Mouse (Mus musculus): ENCODE measurements at regions not wholly inside any gene's neighbourhood (a gene's known extent, or its start where the extent isn't known, plus 50 kb on each side); places are given as distances from the start of the nearest gene placed in this dataset.

DNA sequence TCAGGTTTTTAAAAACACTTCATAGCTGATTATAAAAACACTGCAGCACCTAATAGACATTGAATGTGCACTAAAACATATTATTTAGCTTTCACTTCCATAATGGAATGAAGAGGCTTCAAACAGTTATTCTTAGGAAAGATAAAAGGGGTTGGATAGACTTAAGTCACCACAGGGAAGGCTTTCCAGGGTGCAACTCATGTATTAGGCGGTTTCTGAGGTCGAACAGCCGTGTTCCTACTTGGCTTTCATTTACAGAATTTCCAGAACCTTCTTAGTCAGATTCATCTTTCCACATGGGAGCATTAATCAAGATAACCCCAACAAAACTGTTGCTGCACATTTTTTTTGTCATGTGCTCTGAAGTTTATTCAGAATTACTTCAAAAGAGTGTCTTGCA is 279.8 kb upstream of the Tle1 start:
- no peak for DNase-seq

DNA sequence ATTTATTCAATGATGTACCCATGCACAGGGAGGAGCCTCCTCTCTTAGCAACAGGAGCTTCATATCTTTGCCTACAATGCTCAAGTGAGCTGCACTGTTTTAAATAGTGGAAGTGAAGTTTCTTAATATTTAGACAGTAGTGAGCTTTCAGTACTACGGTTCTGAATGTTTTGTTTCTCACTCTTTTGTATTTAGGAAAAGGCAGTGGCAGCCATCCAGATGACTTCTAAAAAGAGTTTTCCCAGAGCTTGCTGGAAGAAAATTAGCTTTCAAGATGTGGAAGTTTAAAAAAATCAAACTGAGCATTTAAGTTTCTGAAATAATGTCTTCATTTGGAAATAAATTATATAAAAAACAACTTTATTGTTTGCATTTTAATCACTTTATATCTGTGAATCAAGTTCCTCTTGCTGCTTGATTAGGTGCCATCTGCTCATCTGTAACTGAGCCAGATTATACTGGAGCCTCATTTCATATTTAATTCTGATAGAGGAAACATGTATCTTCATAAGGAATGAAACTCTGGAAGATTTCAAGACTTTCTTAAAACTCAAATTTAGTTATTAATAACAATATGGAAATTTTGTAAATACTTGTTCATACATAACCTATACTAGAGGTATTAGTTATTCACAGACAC is 268.6 kb upstream of the Tle1 start:
- no peak for DNase-seq

DNA sequence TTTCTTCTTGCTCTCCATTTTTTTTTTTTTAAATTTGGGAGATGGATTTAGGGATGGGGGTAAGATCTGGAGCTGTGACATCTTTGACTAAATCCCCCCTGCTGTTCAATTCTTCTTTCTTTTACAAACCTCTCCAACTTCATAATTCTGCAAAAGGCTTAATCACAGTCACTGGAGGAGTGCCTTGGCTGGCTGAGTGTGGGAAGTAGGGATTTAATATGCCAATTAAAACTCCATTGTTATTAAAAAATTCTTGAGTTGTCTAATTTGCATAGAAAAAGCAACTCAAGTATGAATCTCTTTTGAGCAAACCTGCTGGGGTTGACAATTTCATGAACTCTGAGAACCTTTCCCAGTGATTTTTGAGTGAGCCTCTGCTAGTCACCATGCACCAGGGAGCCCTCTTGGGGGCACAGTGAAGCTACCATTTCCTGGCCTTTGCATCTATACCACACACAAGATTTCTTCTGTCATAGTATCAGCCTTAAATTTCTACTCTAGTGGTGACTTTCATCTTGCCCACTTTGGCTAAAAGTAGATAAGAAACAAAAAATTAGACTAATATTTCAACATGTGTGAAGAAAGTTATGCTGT is 243.6 kb upstream of the Tle1 start:
- DNase-seq: no peak

DNA sequence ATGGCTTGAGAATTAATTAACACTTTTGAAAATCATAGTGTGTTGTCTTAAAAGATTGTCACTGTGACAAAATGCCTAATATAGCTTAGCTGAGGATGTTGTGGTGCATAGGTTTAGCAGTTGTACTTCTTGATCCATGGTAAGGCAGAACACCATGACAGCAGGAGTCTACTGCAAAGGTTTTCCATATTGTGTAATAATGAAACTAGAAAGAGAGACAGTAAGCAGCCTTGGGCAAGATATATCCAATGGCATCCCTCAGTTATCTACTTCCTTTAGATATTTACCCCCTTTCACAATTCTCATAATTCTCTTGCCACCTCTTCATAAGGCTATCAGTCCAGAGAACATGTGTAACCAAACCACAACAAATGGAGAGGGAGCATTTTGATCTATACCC is 236.6 kb upstream of the Tle1 start:
- DNase-seq: no peak

DNA sequence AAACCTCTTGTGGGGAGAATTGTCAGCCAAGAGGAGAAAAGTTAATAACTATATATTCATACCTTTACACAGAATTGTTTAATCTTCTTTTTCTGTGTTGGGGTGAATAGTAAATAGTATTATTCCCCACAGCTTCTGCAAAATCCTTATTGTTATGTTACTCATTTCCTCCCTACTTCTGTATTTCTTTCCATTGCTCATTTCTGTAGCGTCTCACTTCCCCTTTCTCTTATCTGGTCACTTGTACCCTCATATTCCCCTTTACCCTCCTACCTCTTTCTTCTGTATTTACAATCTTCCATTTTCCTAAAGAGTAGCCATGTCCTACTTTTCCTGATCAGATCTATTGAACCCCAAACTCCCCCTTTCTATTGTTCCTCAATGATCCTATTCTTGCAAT is 224.6 kb upstream of the Tle1 start:
- DNase-seq: no peak

DNA sequence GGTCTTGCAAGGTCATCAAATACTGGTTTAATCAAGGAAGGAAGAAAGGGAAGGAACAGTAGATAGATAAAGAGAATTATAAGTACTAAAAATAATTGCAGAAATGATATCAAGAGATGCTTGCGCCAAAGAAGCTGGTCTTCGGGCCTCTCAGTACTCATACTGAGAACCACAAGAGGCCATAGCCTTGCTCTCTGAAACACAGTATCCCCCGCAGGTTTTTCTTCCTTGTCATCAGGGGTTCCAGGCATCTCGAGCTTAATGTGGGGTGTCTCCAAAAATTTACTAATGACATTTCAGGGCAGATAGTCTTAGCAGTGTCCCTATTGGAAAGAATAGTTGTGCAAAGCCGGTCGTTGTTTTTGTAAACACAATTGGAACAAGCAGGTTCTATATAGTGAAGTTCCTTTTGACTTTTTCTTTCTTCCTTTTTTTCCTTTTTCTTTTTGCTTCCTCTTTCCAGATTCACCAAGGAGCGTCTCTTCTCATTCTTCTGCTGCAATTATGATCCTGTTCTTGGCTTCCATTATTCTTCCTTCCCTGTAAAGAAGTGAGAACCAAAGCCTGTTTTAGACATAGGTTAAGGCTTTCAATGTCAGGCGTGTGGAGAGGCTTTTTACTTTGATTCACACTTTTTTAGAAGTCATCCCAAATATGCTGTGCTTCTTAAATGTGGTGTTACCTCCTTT is 211.5 kb upstream of the Tle1 start:
- DNase-seq: no peak

DNA sequence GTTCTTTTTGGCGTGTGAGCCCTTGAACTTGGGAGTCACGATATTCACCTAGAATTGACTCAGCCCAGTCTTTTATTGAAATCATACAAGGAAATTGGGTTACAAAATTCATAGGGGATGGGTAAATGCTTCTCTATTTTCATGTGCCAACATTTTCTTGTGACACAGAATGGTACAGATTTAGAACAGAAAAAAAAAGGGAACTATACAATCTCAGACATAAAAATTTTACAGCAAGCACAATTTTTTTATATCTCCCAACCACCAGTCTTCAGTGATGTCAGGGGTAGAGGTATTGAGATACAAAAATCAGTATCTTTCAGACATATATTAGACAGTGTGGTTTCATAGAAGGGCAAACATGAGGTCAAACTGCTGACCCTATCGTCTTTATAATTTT is 210.6 kb upstream of the Tle1 start:
- DNase-seq: no peak

DNA sequence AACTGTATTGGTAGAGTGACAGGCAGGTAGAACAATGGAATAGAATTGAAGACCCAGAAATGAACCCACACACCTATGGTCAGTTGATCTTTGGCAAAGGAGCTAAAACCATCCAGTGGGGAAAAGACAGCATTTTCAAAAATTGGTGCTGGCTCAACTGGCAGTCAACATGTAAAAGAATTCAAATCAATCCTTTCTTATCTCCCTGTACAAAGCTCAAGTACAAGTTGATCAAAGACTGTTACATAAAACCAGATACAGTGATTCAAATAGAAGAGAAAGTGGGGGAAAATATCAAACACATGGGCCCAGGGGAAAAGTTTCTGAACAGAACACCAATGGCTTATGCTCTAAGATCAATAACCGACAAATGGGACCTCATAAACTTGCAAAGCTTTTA is 200.0 kb upstream of the Tle1 start:
- no peak for DNase-seq

DNA sequence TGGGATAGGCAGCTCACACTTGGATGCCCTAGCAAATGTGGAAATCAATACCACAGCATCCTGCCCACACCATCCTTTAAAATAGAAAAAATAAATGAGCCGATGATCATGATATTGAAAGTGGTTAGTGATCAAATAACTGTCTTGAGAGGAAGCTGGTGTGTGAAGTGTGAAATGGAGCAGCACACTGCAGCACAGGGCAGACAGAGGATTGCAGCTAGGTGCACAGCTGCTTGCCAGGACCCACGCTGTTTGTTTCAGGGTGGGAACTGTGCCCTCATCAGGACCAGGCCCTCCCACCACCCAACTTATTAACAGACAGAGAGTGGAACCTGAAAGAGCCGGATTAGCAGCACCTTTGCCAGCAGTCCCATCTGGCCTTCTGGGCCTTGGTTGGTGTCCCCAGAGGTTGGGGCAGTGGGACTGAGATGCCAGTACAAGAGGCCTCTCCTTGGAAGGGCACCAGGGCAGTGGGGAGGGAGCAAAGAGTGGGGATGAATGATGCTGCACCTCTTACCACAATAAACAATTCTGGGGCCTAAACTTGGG is 191.2 kb upstream of the Tle1 start:
- DNase-seq: no peak

DNA sequence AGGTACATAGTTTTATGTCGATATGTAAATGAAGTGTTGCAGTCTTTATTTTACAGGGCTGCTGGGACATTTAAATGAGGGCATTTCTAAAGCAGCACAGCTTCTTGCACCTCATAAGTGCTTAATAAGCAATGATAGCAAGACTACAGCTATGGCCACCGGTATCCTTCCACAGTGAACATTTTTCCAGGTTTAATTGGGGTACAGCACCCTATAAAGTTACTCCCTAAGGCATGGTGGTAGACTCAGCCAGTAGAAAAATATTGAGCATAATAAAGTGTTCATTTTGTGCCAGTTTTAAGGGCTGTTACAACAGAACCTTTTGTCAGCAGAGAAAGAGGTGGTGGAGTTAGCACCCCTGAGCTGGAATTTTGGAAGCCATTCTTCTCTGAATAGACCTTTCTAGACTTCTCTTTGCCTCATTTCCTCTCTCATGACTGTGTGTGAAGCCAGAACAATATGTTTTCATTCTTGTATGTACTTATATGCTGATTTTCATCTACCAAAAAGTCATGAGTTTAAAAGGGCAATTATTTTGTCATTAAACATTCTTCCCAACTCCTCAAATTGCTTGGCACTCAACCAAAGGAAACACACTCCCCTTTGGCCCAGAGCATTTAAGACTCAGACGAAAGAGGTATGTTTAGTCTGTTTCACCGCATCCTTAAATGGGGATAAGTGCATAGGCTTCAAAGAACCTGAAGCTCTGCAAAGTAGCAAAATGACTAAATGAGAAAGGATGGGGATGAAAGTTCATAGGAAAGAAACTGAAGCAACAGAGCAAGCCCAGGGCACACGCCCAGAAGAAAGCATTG is 189.3 kb upstream of the Tle1 start:
- DNase-seq: no peak

DNA sequence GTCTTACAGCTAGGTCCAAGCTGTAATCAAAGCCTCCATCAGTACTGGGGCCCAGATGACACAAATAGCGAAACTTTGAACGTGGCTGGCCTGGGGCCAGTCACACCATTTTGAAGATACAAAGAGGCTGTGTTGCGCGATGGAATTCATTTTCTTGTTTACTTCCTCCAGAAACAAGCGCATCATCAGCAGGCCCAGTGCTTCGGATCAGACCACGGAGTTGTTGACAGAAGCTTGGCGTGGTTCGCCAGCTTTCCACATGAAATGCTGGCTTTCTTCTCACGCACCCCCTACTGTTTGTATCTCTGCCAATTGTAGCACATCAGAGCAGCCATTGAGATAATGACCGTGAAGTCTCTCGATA is 184.2 kb upstream of the Tle1 start:
- no peak for DNase-seq

DNA sequence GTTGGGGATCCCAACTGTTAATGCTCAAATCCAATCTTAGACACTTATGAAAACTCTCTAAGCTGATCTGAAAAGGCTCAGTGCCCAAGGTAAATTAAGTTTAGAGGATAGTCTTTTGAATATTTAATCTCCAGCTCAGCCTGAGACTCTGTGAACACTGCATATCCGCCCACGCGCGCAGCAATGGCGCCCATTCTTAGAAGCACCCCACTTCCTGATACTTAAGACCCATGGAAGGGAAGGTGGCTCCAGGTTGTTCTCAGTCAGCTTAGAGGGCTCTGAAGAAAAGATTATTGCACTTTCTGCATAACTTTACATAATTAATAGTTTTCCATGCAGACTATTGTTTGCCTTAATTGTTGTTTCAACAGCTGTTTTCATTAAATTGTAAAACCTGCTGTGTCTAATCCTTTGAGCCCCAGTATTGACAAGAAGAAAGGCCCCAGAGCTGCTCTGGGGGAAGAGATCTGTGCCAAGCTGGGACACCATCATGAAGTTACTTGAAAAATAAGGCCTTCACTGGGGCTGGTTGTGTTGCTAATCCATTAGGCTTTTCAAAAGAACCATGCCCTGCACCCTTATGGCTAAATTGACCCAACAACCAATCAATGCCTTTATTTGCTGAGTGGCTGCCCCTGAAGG is 183.7 kb upstream of the Tle1 start:
- DNase-seq: no peak

DNA sequence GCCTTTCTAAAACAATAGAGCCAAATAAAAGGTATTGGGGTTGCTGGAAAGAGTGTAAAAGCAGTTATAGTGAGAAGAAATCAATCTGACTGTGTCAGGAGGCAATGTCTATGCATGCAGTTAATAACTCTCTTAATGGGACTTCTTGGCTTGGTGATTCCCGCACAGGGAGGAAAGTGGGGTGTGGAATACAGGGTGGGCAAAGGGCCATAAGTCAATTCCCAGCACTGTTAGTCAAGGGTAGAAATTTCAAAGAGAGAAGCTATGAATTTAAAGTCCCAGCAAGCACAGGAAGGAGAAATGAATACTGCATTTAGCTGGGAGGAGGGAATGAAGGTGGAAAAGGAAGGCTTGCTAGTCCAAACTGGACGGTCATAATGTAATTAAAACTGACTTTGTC is 183.0 kb upstream of the Tle1 start:
- no peak for DNase-seq

DNA sequence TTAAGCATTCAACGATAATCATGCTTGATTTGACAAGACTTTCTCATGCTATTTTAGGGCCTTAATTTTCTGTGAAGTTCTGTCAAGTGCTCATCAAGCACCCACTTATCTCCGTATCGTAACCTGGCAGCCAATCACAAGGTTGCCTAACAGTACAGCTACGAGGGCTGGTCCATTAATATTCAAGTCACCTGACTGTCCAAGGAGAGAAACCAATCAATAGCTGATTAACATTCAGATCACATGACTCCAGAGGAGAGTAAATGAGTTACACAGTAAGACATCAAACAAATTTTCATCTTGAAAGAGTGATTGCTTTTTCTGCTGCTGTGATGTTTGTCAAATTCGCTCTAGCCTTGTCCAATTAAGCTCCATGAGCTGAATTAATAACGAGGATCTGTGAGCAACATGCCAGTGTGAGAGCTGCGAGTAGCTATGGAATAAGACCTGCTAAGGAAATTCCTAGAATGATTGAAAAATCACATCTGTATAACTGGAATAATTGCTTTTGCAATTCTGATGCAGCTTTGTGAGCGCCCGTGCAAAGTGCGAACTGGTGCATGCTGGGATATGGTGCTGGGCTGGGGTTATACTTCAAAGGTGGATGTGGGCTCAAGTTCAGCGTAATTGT is 181.9 kb upstream of the Tle1 start:
- no peak for DNase-seq

DNA sequence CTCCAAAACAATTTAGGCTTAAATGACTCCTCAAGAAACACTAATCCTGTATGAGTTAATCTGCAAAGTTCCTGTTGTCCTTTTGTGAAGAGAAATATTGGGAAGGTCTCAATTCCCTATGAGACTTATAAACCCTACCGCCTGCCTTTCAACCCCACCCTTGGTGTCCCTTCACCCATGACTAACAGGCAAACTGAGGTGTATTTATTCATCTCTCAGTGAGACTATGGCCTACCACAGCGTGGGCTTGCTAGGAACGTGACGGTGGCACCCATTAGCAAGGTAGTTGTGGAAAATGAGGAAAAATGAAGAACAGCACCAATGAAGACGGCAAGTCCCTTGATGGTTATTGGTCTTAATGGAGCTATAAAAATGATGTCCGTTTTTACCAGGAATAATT is 181.0 kb upstream of the Tle1 start:
- no peak for DNase-seq

DNA sequence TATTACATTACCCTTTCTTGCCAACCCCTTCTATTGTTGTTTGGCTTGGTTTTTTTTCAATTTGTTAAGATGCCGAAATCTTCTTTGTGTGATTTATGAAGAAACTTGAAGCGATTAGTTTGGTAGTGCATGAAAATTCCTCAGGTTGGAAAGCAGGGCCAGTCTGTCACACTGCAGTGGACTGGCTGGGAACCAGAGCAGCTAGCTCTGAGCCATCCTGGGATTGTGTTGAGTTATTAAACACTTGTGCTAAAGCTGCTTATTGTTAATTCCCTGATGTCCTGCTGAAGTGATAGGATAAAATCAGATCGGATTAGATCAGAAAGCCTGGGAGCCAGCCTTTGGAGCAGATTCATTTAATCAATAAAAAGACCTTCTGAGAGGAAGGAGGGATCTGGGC is 180.4 kb upstream of the Tle1 start:
- DNase-seq: no peak

DNA sequence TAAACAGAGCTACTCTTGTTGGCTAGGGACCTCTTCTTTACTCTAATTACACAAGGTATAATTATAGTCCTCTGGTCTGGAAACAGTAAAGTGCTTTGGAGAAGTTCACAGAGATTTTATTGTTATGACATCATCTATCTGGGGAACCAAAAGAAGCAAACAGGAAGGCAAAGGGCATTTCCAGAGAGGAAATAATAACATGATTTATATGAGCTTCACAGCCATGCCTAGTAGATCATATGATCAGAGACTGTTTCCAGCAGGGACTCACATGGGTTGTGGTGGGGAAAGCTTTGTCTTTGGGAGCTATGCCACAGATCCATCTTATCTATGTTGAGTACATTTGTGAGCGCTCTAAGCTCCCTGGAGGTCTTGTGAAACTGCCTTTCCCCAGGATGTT is 178.8 kb upstream of the Tle1 start:
- peak; percentile 4 for DNase-seq

DNA sequence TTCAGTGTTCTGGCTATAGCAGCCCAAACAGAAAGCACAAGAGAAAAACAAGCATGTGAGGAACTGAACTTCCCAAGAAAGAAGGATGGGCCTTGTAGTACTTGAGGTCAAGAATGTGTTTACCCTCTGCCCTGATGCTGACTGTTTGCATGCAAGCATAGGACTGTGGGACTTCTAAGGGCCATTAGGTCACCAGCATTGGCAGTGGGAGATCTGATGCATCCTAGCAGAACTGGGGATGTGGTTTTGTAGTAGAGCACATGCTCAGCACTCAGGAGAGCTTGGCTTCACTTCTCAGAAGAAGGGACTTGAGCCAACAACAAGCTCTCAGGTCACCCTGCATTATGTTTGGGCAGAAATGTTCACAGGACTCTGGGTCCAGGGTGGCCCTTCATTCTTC is 178.3 kb upstream of the Tle1 start:
- DNase-seq: peak; percentile 9

DNA sequence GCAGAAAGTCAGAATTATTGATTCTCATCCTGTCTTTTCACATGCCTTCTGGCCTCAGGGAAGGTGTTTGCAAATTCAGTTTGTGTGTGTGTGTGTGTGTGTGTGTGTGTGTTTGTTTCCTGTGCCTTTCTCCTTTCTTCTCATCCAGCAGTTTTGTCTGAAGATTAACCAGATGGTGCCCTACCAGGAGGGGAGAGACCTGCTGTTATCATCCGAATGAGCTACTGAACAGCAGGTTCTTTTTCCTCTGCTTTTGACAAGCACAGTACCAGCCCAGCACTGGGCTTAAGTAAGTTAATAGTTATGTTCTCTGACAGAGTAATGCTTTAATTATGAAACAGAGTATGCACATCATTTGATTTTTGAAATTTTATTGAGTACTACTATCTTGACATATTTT is 176.8 kb upstream of the Tle1 start:
- no peak for DNase-seq

DNA sequence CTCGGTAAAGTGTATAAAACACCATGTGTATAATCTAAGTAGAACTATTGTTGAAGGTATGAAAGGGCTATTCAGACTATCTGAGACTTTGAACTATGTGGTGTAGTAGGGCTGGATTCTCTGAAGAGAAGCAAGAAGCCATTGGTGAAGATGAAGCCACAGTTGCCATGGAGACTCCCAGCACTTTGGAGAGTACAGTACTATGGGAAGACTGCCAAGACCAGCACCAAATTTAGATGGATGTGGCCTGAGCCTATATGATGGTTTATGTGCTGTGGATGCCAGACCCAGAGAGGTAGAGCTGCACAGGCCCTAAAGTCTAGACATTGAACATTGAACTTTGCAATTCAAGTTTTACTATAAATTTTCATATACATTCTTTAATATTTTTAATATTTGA is 151.3 kb upstream of the Tle1 start:
- DNase-seq: no peak

DNA sequence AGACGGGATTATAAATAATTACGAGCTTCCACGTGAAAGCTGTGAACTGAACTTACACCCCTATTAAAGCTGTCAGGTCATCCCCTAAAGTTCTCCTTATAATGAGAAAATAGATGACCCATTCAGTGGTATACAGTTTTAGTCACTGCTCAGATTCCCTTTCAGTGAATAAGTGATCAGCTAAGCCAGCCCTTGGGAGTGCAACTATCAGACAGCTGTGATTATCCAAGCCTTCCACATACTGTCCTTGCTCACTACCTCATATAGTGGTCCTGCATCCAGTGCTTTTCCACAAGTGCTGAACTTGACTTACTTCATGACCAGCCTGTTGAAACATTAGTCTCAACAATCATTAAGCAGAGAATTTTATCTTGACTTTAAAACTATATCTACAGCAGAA is 131.2 kb upstream of the Tle1 start:
- DNase-seq: no peak

DNA sequence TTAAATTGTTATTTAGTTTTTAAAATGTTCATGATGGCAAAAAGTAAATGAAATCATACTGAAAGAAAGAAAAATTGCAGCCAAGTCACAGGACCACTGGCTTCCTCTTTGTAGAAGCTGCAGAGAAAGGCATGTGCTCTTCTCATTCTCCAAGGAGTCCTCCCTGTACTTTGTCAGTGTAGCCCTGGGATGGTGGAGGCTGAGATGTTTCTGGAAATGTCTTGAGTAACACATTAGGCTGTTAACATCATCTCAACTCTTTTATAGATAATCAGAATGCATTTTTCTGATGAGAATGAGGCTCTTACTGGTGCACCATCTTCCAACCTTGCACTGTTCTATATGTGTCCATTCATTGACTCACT is 128.3 kb upstream of the Tle1 start:
- DNase-seq: no peak
